Mouse (Mus musculus): ENCODE results near the gene E130114P18Rik. TPM values are rescaled to one million over a fixed set of nuclear protein-coding genes. Genes with fewer than 3 reads are reported as not detected.

Gene E130114P18Rik
- polyA plus RNA-seq, 1 experiment from 2014 or later = 39.8 TPM

Other genes with a start within 250 kb of the E130114P18Rik start
- 98.3 and 101 TPM in 2 replicates for gene Nfia, start 5.3 kb downstream of the E130114P18Rik start, polyA plus RNA-seq (2015; fragmentation: Nextera tagmentation; extraction: Ambion mirVana)

All from forebrain, embryonic 15.5 days (tissue).